Mouse (Mus musculus): ENCODE data around the gene Psma2. TPM values are rescaled to one million over a fixed set of nuclear protein-coding genes. Genes with fewer than 3 reads are reported as not detected.

Psma2 gene
- 40.4 and 53.1 TPM in 2 replicates for polyA plus RNA-seq (2012; rRNA removed)

DNA sequence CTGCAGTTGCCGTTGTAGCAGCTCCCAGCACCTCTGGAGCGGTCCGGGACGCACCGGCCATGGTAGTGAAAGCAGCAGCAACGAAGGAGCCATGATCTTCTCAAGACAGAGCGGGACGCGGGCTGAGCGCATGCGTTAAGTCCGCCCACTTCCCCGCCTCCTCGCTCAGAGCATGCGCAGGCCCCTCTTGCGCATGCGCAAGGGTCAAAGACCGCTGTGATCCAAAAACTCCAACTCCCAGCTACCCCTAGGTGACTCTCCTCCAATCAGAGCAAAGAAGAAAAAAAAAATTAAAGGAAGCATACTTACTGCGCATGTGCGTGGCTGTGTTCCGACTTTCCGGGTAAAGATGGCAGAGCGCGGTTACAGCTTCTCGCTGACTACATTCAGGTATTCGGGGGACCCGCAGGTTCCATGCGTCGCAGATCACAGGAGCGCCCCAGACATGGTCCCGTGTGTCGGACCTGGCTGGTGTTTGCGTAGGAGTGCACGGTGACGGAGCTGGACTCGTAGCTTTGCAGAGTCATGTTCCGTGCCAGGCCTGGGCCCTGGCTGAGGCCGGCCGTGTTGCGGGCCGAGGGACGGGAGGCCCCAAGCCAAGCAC, at the start of gene Psma2, which contains the start of gene Mrpl32:
Psma2 (plus strand) TSS at position 315 of the 604 bp plus-strand sequence.
Mrpl32 (minus strand) TSS at position 240 of the 604 bp plus-strand sequence.
- DNase-seq, result peak; percentile 98
- Histone ChIP-seq H3K27ac (ENCODE audit: insufficient read depth, low read depth, low read length) (peak within 1 kb of the TSS; percentile 67), H3K27me3 (replicated peaks; ENCODE audit: control insufficient read depth, insufficient read depth, low read length) (no peaks in the 10 kb centered on the region), H3K4me1 (ENCODE audit: control insufficient read depth, insufficient read depth, low read length) (0 out of 2 replicates have a peak, but pooled peaks cover 3% of the 10 kb centered on the region), H3K4me3 (ENCODE audit: insufficient read depth, low read depth, low read length) (peak within 1 kb of the TSS; percentile 97), H3K36me3 (ENCODE audit: control insufficient read depth, insufficient read depth, low read length) (peaks cover 3% of the 10 kb centered on the region)
- no peak for TF ChIP-seq CTCF (conservative IDR thresholded peaks at IDR 0.05; ENCODE audit: insufficient read depth, insufficient read length, low read depth, low read length)
- TF ChIP-seq POLR2A (IDR thresholded peaks at IDR 0.05; ENCODE audit: low read depth, low read length), result peak; percentile 83
- WGBS, result under 1% methylated on average over 42 of the region's 42 CpGs

DNA sequence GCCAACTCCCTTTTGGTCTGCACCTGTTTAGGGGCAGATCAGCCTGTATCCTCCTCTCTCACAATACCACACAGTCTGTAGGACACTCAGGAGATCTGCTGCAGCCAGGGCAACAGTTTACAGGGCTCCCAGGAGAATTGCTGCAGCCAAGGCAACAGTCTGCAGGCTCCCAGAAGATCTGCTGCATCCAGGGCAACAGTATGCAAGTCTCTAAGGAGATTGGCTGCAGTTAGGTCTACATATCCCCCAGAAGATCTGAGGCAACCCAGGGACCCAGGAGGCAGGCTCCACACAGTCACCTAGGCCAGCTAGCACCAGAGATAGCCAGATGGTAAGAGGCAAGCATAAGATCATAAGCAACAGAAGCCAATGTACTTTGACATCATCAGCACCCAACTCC, 38.9 kb upstream of the Psma2 start:
- Histone ChIP-seq H3K4me3 (ENCODE audit: insufficient read depth, low read depth, low read length) (no peak overlapping the region), H3K27ac (ENCODE audit: insufficient read depth, low read depth, low read length) (no peak overlapping the region), H3K4me1 (ENCODE audit: control insufficient read depth, insufficient read depth, low read length) (no peaks in the 10 kb centered on the region), H3K36me3 (ENCODE audit: control insufficient read depth, insufficient read depth, low read length) (no peaks in the 10 kb centered on the region), H3K27me3 (replicated peaks; ENCODE audit: control insufficient read depth, insufficient read depth, low read length) (no peaks in the 10 kb centered on the region)
- DNase-seq, result no peak
- TF ChIP-seq POLR2A (IDR thresholded peaks at IDR 0.05; ENCODE audit: low read depth, low read length) (no peak), CTCF (conservative IDR thresholded peaks at IDR 0.05; ENCODE audit: insufficient read depth, insufficient read length, low read depth, low read length) (no peak)

DNA sequence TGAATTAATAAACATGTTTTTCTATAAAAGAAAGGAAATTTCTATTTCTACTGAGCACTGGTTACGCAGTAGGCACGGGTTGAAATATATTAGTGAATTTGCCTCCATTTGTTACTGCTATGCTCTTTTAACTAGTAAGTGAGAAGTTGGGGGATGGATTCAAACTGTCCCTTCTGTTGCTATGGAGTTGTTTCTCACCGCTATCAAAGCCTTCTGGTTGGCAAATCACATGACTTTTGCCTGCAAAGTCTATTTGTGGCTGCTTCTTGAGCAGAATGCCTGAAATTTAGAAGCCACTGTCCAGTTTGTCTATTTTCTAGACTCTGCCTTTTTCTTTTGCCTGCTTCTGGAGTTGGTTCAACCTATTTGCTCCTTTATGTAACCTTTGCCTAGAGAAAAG, 32.6 kb upstream of the Psma2 start:
- Histone ChIP-seq H3K27ac (ENCODE audit: insufficient read depth, low read depth, low read length) (no peak overlapping the region), H3K27me3 (replicated peaks; ENCODE audit: control insufficient read depth, insufficient read depth, low read length) (no peaks in the 10 kb centered on the region), H3K4me1 (ENCODE audit: control insufficient read depth, insufficient read depth, low read length) (no peaks in the 10 kb centered on the region), H3K36me3 (ENCODE audit: control insufficient read depth, insufficient read depth, low read length) (no peaks in the 10 kb centered on the region), H3K4me3 (ENCODE audit: insufficient read depth, low read depth, low read length) (no peak overlapping the region)
- TF ChIP-seq POLR2A (IDR thresholded peaks at IDR 0.05; ENCODE audit: low read depth, low read length) (no peak), CTCF (conservative IDR thresholded peaks at IDR 0.05; ENCODE audit: insufficient read depth, insufficient read length, low read depth, low read length) (no peak)
- 79% methylated on average over 3 of the region's 3 CpGs for WGBS
- no peak for DNase-seq

DNA sequence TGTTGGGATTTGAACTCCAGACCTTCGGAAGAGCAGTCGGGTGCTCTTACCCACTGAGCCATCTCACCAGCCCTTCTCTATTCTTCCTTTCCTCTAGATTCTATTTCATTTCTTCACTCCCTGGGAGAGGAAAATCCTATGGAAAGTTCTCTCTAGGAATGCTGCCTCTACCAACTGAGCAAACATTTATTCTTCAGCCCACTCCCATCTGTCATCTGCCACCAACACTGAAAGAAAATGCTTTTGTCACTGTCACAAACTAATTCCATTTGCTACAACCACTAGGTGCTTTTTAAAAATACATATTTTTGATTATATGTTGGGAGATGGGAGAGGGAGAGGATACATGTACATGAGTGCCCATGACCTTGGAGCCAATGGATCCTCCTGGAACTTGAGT, 10.3 kb upstream of the Psma2 start:
- WGBS, result 93% methylated on average over 2 of the region's 2 CpGs
- Histone ChIP-seq H3K27ac (ENCODE audit: insufficient read depth, low read depth, low read length) (no peak overlapping the region), H3K4me1 (ENCODE audit: control insufficient read depth, insufficient read depth, low read length) (no peaks in the 10 kb centered on the region), H3K27me3 (replicated peaks; ENCODE audit: control insufficient read depth, insufficient read depth, low read length) (no peaks in the 10 kb centered on the region), H3K36me3 (ENCODE audit: control insufficient read depth, insufficient read depth, low read length) (no peaks in the 10 kb centered on the region), H3K4me3 (ENCODE audit: insufficient read depth, low read depth, low read length) (no peak overlapping the region)
- DNase-seq, result no peak
- no peak for TF ChIP-seq CTCF (conservative IDR thresholded peaks at IDR 0.05; ENCODE audit: insufficient read depth, insufficient read length, low read depth, low read length)
- TF ChIP-seq POLR2A (IDR thresholded peaks at IDR 0.05; ENCODE audit: low read depth, low read length), result no peak

DNA sequence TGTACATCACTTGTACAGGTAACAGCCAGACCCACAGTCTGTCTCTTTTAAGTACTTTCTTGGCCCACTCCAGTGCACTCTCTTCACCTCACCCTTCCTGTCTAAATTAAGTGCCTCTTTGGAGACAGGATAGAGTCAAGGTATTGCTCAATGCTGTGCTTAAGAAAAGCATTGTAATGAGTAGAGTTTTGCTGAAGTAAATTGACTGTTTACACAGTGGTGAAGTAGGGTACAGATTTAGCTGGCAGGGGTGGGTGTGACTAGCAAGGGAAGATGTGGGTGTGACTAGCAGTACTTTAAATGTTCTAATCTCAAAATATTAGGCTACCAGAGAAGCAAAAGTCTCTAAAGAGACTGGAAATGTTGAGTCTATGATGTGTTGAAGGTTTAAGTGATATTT, 5.4 kb upstream of the Psma2 start:
- no peak for DNase-seq
- TF ChIP-seq CTCF (conservative IDR thresholded peaks at IDR 0.05; ENCODE audit: insufficient read depth, insufficient read length, low read depth, low read length) (no peak), POLR2A (IDR thresholded peaks at IDR 0.05; ENCODE audit: low read depth, low read length) (no peak)
- no peaks in the 10 kb centered on the region for H3K36me3 ChIP-seq (ENCODE audit: control insufficient read depth, insufficient read depth, low read length)
- H3K27me3 ChIP-seq (replicated peaks; ENCODE audit: control insufficient read depth, insufficient read depth, low read length), result no peaks in the 10 kb centered on the region
- no peak overlapping the region for H3K27ac ChIP-seq (ENCODE audit: insufficient read depth, low read depth, low read length)
- no peaks in the 10 kb centered on the region for H3K4me1 ChIP-seq (ENCODE audit: control insufficient read depth, insufficient read depth, low read length)
- no peak overlapping the region for H3K4me3 ChIP-seq (ENCODE audit: insufficient read depth, low read depth, low read length)

DNA sequence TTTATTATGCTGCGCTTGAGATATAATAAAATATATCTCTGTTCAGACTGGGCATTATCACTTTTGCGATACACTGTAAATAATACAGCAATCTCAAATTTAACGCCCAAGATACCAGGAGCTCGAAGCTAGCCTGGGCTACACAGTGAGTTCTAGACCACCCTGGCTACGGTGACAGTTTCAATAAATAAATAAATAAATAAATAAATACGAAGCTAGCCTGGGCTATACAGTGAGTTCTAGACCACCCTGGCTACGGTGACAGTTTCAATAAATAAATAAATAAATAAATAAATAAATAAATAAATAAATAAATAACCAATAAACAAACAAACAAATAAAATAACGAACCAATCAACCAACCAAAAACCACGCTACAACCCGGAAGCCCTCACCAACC, 577 bp upstream of the Psma2 start:
- TF ChIP-seq POLR2A (IDR thresholded peaks at IDR 0.05; ENCODE audit: low read depth, low read length), result no peak
- TF ChIP-seq CTCF (conservative IDR thresholded peaks at IDR 0.05; ENCODE audit: insufficient read depth, insufficient read length, low read depth, low read length), result no peak
- Histone ChIP-seq H3K27me3 (replicated peaks; ENCODE audit: control insufficient read depth, insufficient read depth, low read length) (no peaks in the 10 kb centered on the region), H3K4me3 (ENCODE audit: insufficient read depth, low read depth, low read length) (peak overlapping the region; percentile 97), H3K27ac (ENCODE audit: insufficient read depth, low read depth, low read length) (peak overlapping the region; percentile 67), H3K4me1 (ENCODE audit: control insufficient read depth, insufficient read depth, low read length) (0 out of 2 replicates have a peak, but pooled peaks cover 3% of the 10 kb centered on the region), H3K36me3 (ENCODE audit: control insufficient read depth, insufficient read depth, low read length) (peaks cover 3% of the 10 kb centered on the region)
- no peak for DNase-seq
- 8% methylated on average over 10 of the region's 10 CpGs for WGBS

DNA sequence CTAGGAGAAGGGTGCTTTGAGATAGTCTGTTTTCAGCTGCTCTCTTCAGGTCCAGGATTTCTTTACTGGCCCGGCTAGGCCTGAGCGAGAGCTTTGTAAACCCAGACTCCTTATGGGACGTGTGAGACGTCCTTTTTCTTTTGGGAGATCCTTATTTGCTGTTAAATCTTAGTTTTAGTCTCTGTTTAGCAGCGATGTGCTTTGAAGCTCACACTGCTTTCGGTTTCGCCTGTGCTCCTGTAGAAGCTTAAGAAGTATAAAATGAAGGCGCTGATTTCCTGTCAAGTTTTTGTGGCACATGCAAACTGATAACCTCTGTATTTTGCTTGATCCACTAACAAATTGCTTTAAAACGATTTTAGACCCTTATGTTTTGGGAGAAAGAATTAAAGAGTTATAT, 513 bp downstream of the Psma2 start:
- H3K4me1 ChIP-seq (ENCODE audit: control insufficient read depth, insufficient read depth, low read length), result 0 out of 2 replicates have a peak, but pooled peaks cover 3% of the 10 kb centered on the region
- peak overlapping the region; percentile 76 for H3K4me3 ChIP-seq (ENCODE audit: insufficient read depth, low read depth, low read length)
- no peaks in the 10 kb centered on the region for H3K27me3 ChIP-seq (replicated peaks; ENCODE audit: control insufficient read depth, insufficient read depth, low read length)
- DNase-seq, result no peak
- WGBS, result 1% methylated on average over 9 of the region's 9 CpGs
- TF ChIP-seq CTCF (conservative IDR thresholded peaks at IDR 0.05; ENCODE audit: insufficient read depth, insufficient read length, low read depth, low read length), result no peak
- TF ChIP-seq POLR2A (IDR thresholded peaks at IDR 0.05; ENCODE audit: low read depth, low read length), result no peak
- H3K36me3 ChIP-seq (ENCODE audit: control insufficient read depth, insufficient read depth, low read length), result peaks cover 3% of the 10 kb centered on the region
- H3K27ac ChIP-seq (ENCODE audit: insufficient read depth, low read depth, low read length), result peak overlapping the region; percentile 37
